Mouse (Mus musculus) kidney, embryonic 14.5 days (tissue): ENCODE data around the gene Cacna2d3. TPM values are rescaled to one million over a fixed set of nuclear protein-coding genes. Genes with fewer than 3 reads are reported as not detected.

Experiments
- ATAC-seq: fragments of 200-750 bp; cut with Nextera tagmentation; 2 replicates; pipeline ENCODE4 v1.8.0; 2017; ENCODE audit warnings: moderate number of reproducible peaks, mild to moderate bottlenecking, moderate TSS enrichment, moderate library complexity; ENCODE audit not compliant: low FRiP score, low TSS enrichment
- H3K27ac ChIP-seq: fragments of 300-500 bp; sonication (generic); 2 replicates; pipeline ENCODE4 v1.5.1; 2014; ENCODE audit warnings: low read depth, mild to moderate bottlenecking, low read length, moderate library complexity, mixed read lengths
- H3K27me3 ChIP-seq: fragments of 300-500 bp; sonication (generic); 2 replicates; pipeline ENCODE4 v1.6.1; 2014; ENCODE audit warnings: mild to moderate bottlenecking, low read length; ENCODE audit not compliant: control insufficient read depth, insufficient read depth
- H3K36me3 ChIP-seq: fragments of 300-500 bp; sonication (generic); 2 replicates; pipeline ENCODE4 v1.6.1; 2014; ENCODE audit warnings: low read length, mixed read lengths; ENCODE audit not compliant: control insufficient read depth, insufficient read depth
- H3K4me1 ChIP-seq: fragments of 300-500 bp; sonication (generic); 2 replicates; pipeline ENCODE4 v1.6.1; 2014; ENCODE audit warnings: low read length, mixed read lengths; ENCODE audit not compliant: control insufficient read depth, insufficient read depth
- H3K4me2 ChIP-seq: fragments of 300-500 bp; sonication (generic); replicated peaks from 2 replicates; pipeline ENCODE4 v1.6.1; 2014; ENCODE audit warnings: low read depth, mild to moderate bottlenecking, low read length
- H3K4me3 ChIP-seq: fragments of 300-500 bp; sonication (generic); 2 replicates; pipeline ENCODE4 v1.5.1; 2014; ENCODE audit warnings: mild to moderate bottlenecking, low read length
- H3K9ac ChIP-seq: fragments of 300-500 bp; sonication (generic); 2 replicates; pipeline ENCODE4 v1.6.1; 2014; ENCODE audit warnings: low read depth, mild to moderate bottlenecking, low read length, moderate library complexity
- H3K9me3 ChIP-seq: fragments of 300-500 bp; sonication (generic); 2 replicates; pipeline ENCODE4 v1.6.1; 2016; ENCODE audit warnings: low read length; ENCODE audit not compliant: control insufficient read depth
- WGBS: fragments of 180-500 bp; shearing (Covaris S2); extraction: QIAGEN DNeasy Blood & Tissue Kit; methylation state at CpG from one replicate; pipeline ENCODE4 v1.1.7; 2014; 5-methylcytosine and 5-hydroxymethylcytosine counted together
- polyA plus RNA-seq: library from polyadenylated mRNA; unstranded; fragments of >200 nt; fragmentation: Nextera tagmentation; extraction: Ambion mirVana; gene quantifications from 2 replicates; pipeline ENCODE4 v1.2.1, GENCODE M21; 2014

Cacna2d3 gene
- polyA plus RNA-seq, 1 experiment from 2014 or later = 3.9 TPM

GRCm38 (mm10) chr14:28954588-28954987 lies 767.1 kb downstream of the Cacna2d3 start:
- no peak overlapping the region for H3K9ac ChIP-seq
- no peaks in the 10 kb centered on the region for H3K36me3 ChIP-seq
- no peak overlapping the region for H3K4me2 ChIP-seq
- no peak for ATAC-seq
- H3K4me3 ChIP-seq = no peak overlapping the region
- WGBS = 49% methylated on average over 3 of the region's 3 CpGs
- 0 out of 2 replicates have a peak, but pooled peaks cover 13% of the 10 kb centered on the region for H3K4me1 ChIP-seq
- H3K9me3 ChIP-seq = no peaks in the 10 kb centered on the region
- no peak overlapping the region for H3K27ac ChIP-seq
- peaks cover 7% of the 10 kb centered on the region; the same call in 1 of the 2 replicates for H3K27me3 ChIP-seq

GRCm38 (mm10) chr14:28954086-28954485 lies 767.6 kb downstream of the Cacna2d3 start:
- no peak for ATAC-seq
- no peak overlapping the region for H3K27ac ChIP-seq
- no peak overlapping the region for H3K4me2 ChIP-seq
- no peak overlapping the region for H3K4me3 ChIP-seq
- H3K4me1 ChIP-seq = 0 out of 2 replicates have a peak, but pooled peaks cover 13% of the 10 kb centered on the region
- no peaks in the 10 kb centered on the region for H3K9me3 ChIP-seq
- 9% methylated on average over 6 of the region's 6 CpGs for WGBS
- peaks cover 7% of the 10 kb centered on the region; the same call in 1 of the 2 replicates for H3K27me3 ChIP-seq
- H3K36me3 ChIP-seq = no peaks in the 10 kb centered on the region
- no peak overlapping the region for H3K9ac ChIP-seq

GRCm38 (mm10) chr14:28953409-28953808 lies 768.3 kb downstream of the Cacna2d3 start:
- Histone ChIP-seq H3K27me3 (peaks cover 7% of the 10 kb centered on the region; the same call in 1 of the 2 replicates), H3K9me3 (no peaks in the 10 kb centered on the region), H3K27ac (no peak overlapping the region), H3K4me2 (no peak overlapping the region), H3K9ac (no peak overlapping the region), H3K4me1 (0 out of 2 replicates have a peak, but pooled peaks cover 13% of the 10 kb centered on the region), H3K4me3 (no peak overlapping the region), H3K36me3 (no peaks in the 10 kb centered on the region)
- no peak for ATAC-seq
- WGBS = 29% methylated on average over 5 of the region's 5 CpGs

- 83% methylated on average over 2 of the region's 2 CpGs for WGBS
Observed at GRCm38 (mm10) chr14:28950499-28950898, 771.2 kb downstream of the Cacna2d3 start.

GRCm38 (mm10) chr14:28949785-28950184 lies 771.9 kb downstream of the Cacna2d3 start:
- Histone ChIP-seq H3K27ac (no peak overlapping the region), H3K36me3 (no peaks in the 10 kb centered on the region), H3K27me3 (no peaks in the 10 kb centered on the region), H3K4me1 (0 out of 2 replicates have a peak, but pooled peaks cover 13% of the 10 kb centered on the region), H3K9ac (no peak overlapping the region), H3K4me2 (no peak overlapping the region), H3K4me3 (no peak overlapping the region), H3K9me3 (no peaks in the 10 kb centered on the region)
- ATAC-seq = no peak
- 82% methylated on average over 1 of the region's 1 CpGs for WGBS

More at GRCm38 (mm10) chr14:28950499-28950898, 771.2 kb downstream of the Cacna2d3 start:
- no peak for ATAC-seq
- Histone ChIP-seq H3K9ac (no peak overlapping the region), H3K4me3 (no peak overlapping the region), H3K4me2 (no peak overlapping the region), H3K27ac (no peak overlapping the region), H3K27me3 (no peaks in the 10 kb centered on the region), H3K36me3 (no peaks in the 10 kb centered on the region), H3K9me3 (no peaks in the 10 kb centered on the region), H3K4me1 (0 out of 2 replicates have a peak, but pooled peaks cover 13% of the 10 kb centered on the region)

GRCm38 (mm10) chr14:28948019-28948850 lies 773.4 kb downstream of the Cacna2d3 start:
- no peaks in the 10 kb centered on the region for H3K9me3 ChIP-seq
- H3K4me1 ChIP-seq = 0 out of 2 replicates have a peak, but pooled peaks cover 2% of the 10 kb centered on the region
- H3K27me3 ChIP-seq = no peaks in the 10 kb centered on the region
- no peak overlapping the region for H3K4me2 ChIP-seq
- no peak overlapping the region for H3K27ac ChIP-seq
- WGBS = 85% methylated on average over 7 of the region's 7 CpGs
- H3K9ac ChIP-seq = no peak overlapping the region
- H3K36me3 ChIP-seq = no peaks in the 10 kb centered on the region
- no peak for ATAC-seq
- no peak overlapping the region for H3K4me3 ChIP-seq

GRCm38 (mm10) chr14:28932746-28933293 lies 788.8 kb downstream of the Cacna2d3 start:
- no peak overlapping the region for H3K27ac ChIP-seq
- no peak overlapping the region for H3K4me3 ChIP-seq
- ATAC-seq = no peak
- H3K36me3 ChIP-seq = no peaks in the 10 kb centered on the region
- 56% methylated on average over 1 of the region's 1 CpGs for WGBS
- no peaks in the 10 kb centered on the region for H3K9me3 ChIP-seq
- H3K4me1 ChIP-seq = no peaks in the 10 kb centered on the region
- no peaks in the 10 kb centered on the region for H3K27me3 ChIP-seq
- H3K9ac ChIP-seq = no peak overlapping the region
- no peak overlapping the region for H3K4me2 ChIP-seq

- Histone ChIP-seq H3K9ac (no peak overlapping the region), H3K27ac (no peak overlapping the region), H3K4me2 (no peak overlapping the region), H3K4me3 (no peak overlapping the region), H3K27me3 (no peaks in the 10 kb centered on the region), H3K4me1 (no peaks in the 10 kb centered on the region), H3K9me3 (no peaks in the 10 kb centered on the region), H3K36me3 (no peaks in the 10 kb centered on the region)
- WGBS = 83% methylated on average over 12 of the region's 12 CpGs
- ATAC-seq = no peak
Observed at GRCm38 (mm10) chr14:28923180-28923961, 798.3 kb downstream of the Cacna2d3 start.
